Mouse (Mus musculus): ENCODE results near the gene Ybx2.
"Not testable (repeated sequence)": the region's sequence is repeated elsewhere in the genome, so short reads cannot be mapped to it uniquely, and the experiment has no call there.

The Ybx2 gene

GRCm38 (mm10) chr11:69914917-69915430 lies 20.6 kb upstream of the Ybx2 start:
- DNase-seq (ENCODE audit: low read depth, low spot score), result no peak

GRCm38 (mm10) chr11:69915667-69916627 lies 19.6 kb upstream of the Ybx2 start:
- DNase-seq (ENCODE audit: low read depth, low spot score), result no peak

- DNase-seq (ENCODE audit: low read depth, low spot score), result not testable (repeated sequence)
Measured at GRCm38 (mm10) chr11:69916652-69917378, 18.8 kb upstream of the Ybx2 start.

- no peak for DNase-seq (ENCODE audit: low read depth, low spot score)
Measured at GRCm38 (mm10) chr11:69917379-69917948, 18.1 kb upstream of the Ybx2 start.

GRCm38 (mm10) chr11:69918118-69918517 lies 17.5 kb upstream of the Ybx2 start:
- no peak for DNase-seq (ENCODE audit: low read depth, low spot score)

- DNase-seq (ENCODE audit: low read depth, low spot score), result no peak
Measured at GRCm38 (mm10) chr11:69919053-69919452, 16.5 kb upstream of the Ybx2 start.

GRCm38 (mm10) chr11:69919661-69920265 lies 15.8 kb upstream of the Ybx2 start:
- peak; percentile 86 for DNase-seq (ENCODE audit: low read depth, low spot score)

GRCm38 (mm10) chr11:69920266-69921031 lies 15.1 kb upstream of the Ybx2 start:
- peak; percentile 57 for DNase-seq (ENCODE audit: low read depth, low spot score)

GRCm38 (mm10) chr11:69921114-69922011 lies 14.2 kb upstream of the Ybx2 start, which contains the start of gene Eif5a:
Eif5a (minus strand) TSS chr11:69921958.
- DNase-seq (ENCODE audit: low read depth, low spot score), result peak; percentile 100

- no peak for DNase-seq (ENCODE audit: low read depth, low spot score)
Measured at GRCm38 (mm10) chr11:69922012-69922756, 13.4 kb upstream of the Ybx2 start.

- no peak for DNase-seq (ENCODE audit: low read depth, low spot score)
Measured at GRCm38 (mm10) chr11:69922796-69923195, 12.8 kb upstream of the Ybx2 start.

- DNase-seq (ENCODE audit: low read depth, low spot score), result no peak
Measured at GRCm38 (mm10) chr11:69927501-69927900, 8.1 kb upstream of the Ybx2 start.

- DNase-seq (ENCODE audit: low read depth, low spot score), result no peak
Measured at GRCm38 (mm10) chr11:69929712-69930111, 5.9 kb upstream of the Ybx2 start.

GRCm38 (mm10) chr11:69930176-69930575 lies 5.4 kb upstream of the Ybx2 start:
- not testable (repeated sequence) for DNase-seq (ENCODE audit: low read depth, low spot score)

- no peak for DNase-seq (ENCODE audit: low read depth, low spot score)
Measured at GRCm38 (mm10) chr11:69930967-69931537, 4.5 kb upstream of the Ybx2 start.

- no peak for DNase-seq (ENCODE audit: low read depth, low spot score)
Measured at GRCm38 (mm10) chr11:69931769-69932168, 3.8 kb upstream of the Ybx2 start.

- no peak for DNase-seq (ENCODE audit: low read depth, low spot score)
Measured at GRCm38 (mm10) chr11:69932254-69932653, 3.3 kb upstream of the Ybx2 start.

- no peak for DNase-seq (ENCODE audit: low read depth, low spot score)
Measured at GRCm38 (mm10) chr11:69933066-69933465, 2.5 kb upstream of the Ybx2 start.

GRCm38 (mm10) chr11:69934169-69934568 lies 1.4 kb upstream of the Ybx2 start:
- peak; percentile 85 for DNase-seq (ENCODE audit: low read depth, low spot score)
